Mouse (Mus musculus) lung, adult 2 months (tissue): ENCODE results near the gene Gm867.

Experiments used
- CTCF ChIP-seq: fragments of 200-500 bp; IDR thresholded peaks from 2 replicates; pipeline ENCODE4 v1.5.1; 2011; ENCODE audit warnings: mild to moderate bottlenecking, low read length, control low read depth; ENCODE audit not compliant: insufficient read depth
- POLR2A ChIP-seq: fragments of 200-500 bp; IDR thresholded peaks from 2 replicates; pipeline ENCODE4 v1.6.1; 2011; ENCODE audit warnings: low read depth, mild to moderate bottlenecking, control low read depth, low read length, borderline replicate concordance; ENCODE audit errors: extremely low read depth

DNA sequence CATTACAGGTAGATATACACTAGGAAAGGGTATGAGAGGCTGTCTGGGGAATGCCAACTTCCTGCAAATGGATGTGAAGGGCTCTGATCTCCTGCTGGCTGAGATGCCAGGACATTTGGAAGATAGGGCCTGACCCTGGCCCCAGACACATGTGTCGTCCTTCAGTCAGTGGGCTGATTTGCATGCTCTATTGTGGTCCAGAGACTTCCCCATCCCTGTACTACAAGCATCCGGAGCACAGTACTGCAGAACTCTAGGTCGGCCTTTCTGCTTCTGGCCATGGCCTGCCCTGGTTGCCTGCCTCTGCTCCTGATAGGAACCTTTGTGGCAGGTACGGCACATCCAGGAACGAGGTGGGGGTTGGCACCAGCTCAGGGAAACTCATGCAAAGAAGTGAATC lies 7.6 kb upstream of the Gm867 start:
- no peak for TF ChIP-seq CTCF
- TF ChIP-seq POLR2A: no peak
